Mouse (Mus musculus) stomach, embryonic 14.5 days (tissue): Measurements from ENCODE around the gene Slc38a7. TPM values are rescaled to one million over a fixed set of nuclear protein-coding genes. Genes with fewer than 3 reads are reported as not detected.

Experiments
- ATAC-seq: fragments of 200-750 bp; cut with Nextera tagmentation; 2 replicates; pipeline ENCODE4 v1.8.0; 2017; ENCODE audit warnings: low read depth, moderate TSS enrichment; ENCODE audit not compliant: insufficient number of reproducible peaks, insufficient read depth, low FRiP score
- H3K27ac ChIP-seq: fragments of 300-500 bp; sonication (generic); 2 replicates; pipeline ENCODE4 v1.5.1; 2014; ENCODE audit warnings: mild to moderate bottlenecking, low read length, moderate library complexity, mixed read lengths
- H3K27me3 ChIP-seq: fragments of 300-500 bp; sonication (generic); 2 replicates; pipeline ENCODE4 v1.6.1; 2014; ENCODE audit warnings: low read length, control low read depth, mixed read lengths; ENCODE audit not compliant: control insufficient read depth, insufficient read depth
- H3K36me3 ChIP-seq: fragments of 300-500 bp; sonication (generic); 2 replicates; pipeline ENCODE4 v1.6.1; 2014; ENCODE audit warnings: mild to moderate bottlenecking, control low read depth, low read length, moderate library complexity, mixed read lengths; ENCODE audit not compliant: control insufficient read depth, insufficient read depth
- H3K4me1 ChIP-seq: fragments of 300-500 bp; sonication (generic); 2 replicates; pipeline ENCODE4 v1.6.1; 2014; ENCODE audit warnings: low read length, control low read depth, mixed read lengths; ENCODE audit not compliant: control insufficient read depth, insufficient read depth
- H3K4me2 ChIP-seq: fragments of 300-500 bp; sonication (generic); replicated peaks from 2 replicates; pipeline ENCODE4 v1.6.1; 2014; ENCODE audit warnings: low read depth, low read length, control low read depth
- H3K4me3 ChIP-seq: fragments of 300-500 bp; sonication (generic); 2 replicates; pipeline ENCODE4 v1.5.1; 2014; ENCODE audit warnings: low read depth, low read length, control low read depth
- H3K9ac ChIP-seq: fragments of 300-500 bp; sonication (generic); replicated peaks from 2 replicates; pipeline ENCODE4 v1.6.1; 2014; ENCODE audit warnings: low read depth, mild to moderate bottlenecking, control low read depth, low read length, moderate library complexity, mixed read lengths
- H3K9me3 ChIP-seq: fragments of 300-500 bp; sonication (generic); 2 replicates; pipeline ENCODE4 v1.6.1; 2016; ENCODE audit warnings: low read depth, low read length, control low read depth; ENCODE audit not compliant: control insufficient read depth
- WGBS: fragments of 180-500 bp; shearing (Covaris S2); extraction: QIAGEN DNeasy Blood & Tissue Kit; methylation state at CpG from one replicate; pipeline ENCODE4 v1.1.7; 2014; 5-methylcytosine and 5-hydroxymethylcytosine counted together
- polyA plus RNA-seq: library from polyadenylated mRNA; unstranded; fragments of >200 nt; fragmentation: Nextera tagmentation; extraction: Ambion mirVana; gene quantifications from 2 replicates; pipeline ENCODE4 v1.2.1, GENCODE M21; 2014

Slc38a7 gene
- polyA plus RNA-seq, 1 experiment from 2014 or later: 15.0 TPM

DNA sequence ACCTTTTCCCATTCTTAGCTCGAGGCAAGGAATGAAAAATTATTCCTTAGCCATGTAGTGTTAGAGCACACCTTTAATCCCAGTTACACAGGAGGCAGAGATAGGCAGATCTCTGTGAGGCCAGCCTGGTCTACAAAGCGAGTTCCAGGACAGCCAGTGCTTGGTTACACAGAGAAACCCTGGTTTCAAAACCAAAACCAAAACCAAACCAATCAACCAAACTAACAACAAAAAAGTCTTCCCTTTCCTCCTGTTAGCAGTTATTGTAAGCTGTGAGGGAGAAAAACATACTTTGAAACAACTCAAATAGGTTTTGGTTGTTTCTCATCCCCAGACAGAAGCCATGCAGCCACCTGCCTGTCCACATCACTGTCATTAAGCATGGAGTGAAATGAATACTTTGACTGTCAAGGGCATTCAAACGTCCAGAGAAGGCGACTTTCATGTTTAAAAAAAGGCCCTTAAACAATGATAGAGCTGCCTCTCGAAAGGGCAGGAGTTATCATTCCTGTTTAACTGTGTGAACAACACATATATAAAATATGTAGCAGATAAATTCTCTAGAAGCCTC is 32.0 kb upstream of the Slc38a7 start:
- 68% methylated on average over 5 of the region's 5 CpGs for WGBS
- no peak overlapping the region for H3K9ac ChIP-seq
- H3K4me2 ChIP-seq: no peak overlapping the region
- H3K9me3 ChIP-seq: no peaks in the 10 kb centered on the region
- ATAC-seq: no peak
- H3K27me3 ChIP-seq: no peaks in the 10 kb centered on the region
- H3K36me3 ChIP-seq: no peaks in the 10 kb centered on the region
- H3K27ac ChIP-seq: no peak overlapping the region
- no peak overlapping the region for H3K4me3 ChIP-seq
- H3K4me1 ChIP-seq: peaks cover 8% of the 10 kb centered on the region; the same call in 1 of the 2 replicates

GRCm38 (mm10) chr8:95884491-95884890 is 31.2 kb upstream of the Slc38a7 start:
- no peak for ATAC-seq
- H3K27me3 ChIP-seq: no peaks in the 10 kb centered on the region
- H3K9me3 ChIP-seq: no peaks in the 10 kb centered on the region
- H3K4me2 ChIP-seq: no peak overlapping the region
- H3K36me3 ChIP-seq: no peaks in the 10 kb centered on the region
- WGBS: 79% methylated on average over 12 of the region's 12 CpGs
- H3K9ac ChIP-seq: no peak overlapping the region
- peaks cover 8% of the 10 kb centered on the region; the same call in 1 of the 2 replicates for H3K4me1 ChIP-seq
- H3K4me3 ChIP-seq: no peak overlapping the region
- no peak overlapping the region for H3K27ac ChIP-seq

DNA sequence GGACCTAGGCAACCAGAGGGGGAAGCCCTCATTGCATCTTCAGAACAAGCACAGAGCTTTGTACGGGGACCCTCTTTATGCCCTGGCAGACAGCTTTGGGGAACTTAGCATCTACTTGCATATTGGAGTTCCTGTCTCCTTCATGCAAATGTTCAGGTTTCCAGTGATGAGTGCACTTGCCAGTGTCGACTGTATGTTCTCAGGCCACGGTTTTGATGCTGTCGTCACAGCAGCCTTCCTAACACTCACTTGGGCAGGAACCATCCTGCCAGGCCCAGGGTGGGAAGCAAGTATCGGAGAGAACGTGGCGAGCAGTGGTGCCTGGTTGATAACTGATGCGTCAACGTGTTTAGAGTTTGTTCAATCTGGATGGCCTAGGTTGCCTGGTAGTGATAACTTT is 28.9 kb upstream of the Slc38a7 start:
- 88% methylated on average over 9 of the region's 9 CpGs for WGBS

DNA sequence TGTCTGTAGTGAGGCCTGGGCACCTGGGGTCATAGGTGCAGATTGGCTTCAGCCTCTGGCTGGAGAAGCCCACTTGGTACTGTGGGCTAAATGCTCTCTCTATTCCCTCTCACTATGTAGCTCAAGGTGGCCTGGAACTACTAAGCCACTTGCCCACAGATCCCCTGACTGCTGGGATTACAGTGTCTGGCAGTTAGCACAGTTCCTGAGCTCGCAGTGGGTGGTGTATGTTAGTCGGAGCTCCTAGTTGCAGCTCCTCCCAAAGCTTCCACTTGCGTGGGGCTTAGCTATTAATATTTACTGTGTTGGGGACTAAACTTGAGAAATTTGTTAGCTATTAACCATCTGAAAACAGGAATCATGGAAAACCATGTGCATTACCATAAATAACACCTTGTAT is 28.2 kb upstream of the Slc38a7 start:
- H3K4me3 ChIP-seq: no peak overlapping the region
- no peaks in the 10 kb centered on the region for H3K9me3 ChIP-seq
- peaks cover 8% of the 10 kb centered on the region for H3K36me3 ChIP-seq
- peaks cover 4% of the 10 kb centered on the region for H3K4me1 ChIP-seq
- H3K9ac ChIP-seq: no peak overlapping the region
- H3K27ac ChIP-seq: no peak overlapping the region
- WGBS: 92% methylated on average over 3 of the region's 3 CpGs
- no peak overlapping the region for H3K4me2 ChIP-seq
- ATAC-seq: no peak
- no peaks in the 10 kb centered on the region for H3K27me3 ChIP-seq

More for the DNA sequence above, 28.9 kb upstream of the Slc38a7 start:
- Histone ChIP-seq H3K9ac (no peak overlapping the region), H3K27ac (no peak overlapping the region), H3K36me3 (peaks cover 2% of the 10 kb centered on the region), H3K27me3 (no peaks in the 10 kb centered on the region), H3K4me1 (peaks cover 10% of the 10 kb centered on the region), H3K9me3 (no peaks in the 10 kb centered on the region), H3K4me3 (no peak overlapping the region), H3K4me2 (no peak overlapping the region)
- no peak for ATAC-seq

DNA sequence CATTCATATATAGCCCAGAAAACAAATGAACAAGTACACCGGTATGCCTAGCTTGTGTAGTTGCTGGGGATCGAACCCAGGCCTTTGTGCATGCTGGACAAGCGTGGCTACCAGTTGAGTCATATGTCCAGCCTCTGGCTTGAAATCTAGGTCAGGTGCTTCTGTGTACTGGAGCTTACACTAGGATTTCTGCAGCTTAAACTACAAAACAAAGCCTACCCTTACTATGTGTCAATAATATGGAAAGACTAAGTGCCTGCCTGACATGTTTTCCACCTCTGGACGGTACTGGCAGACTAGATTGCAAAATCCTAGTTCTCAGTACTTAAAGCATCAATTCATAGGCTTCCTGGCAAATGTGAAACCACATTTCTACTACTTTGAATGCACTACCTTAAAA is 26.5 kb upstream of the Slc38a7 start:
- H3K9me3 ChIP-seq: no peaks in the 10 kb centered on the region
- 89% methylated on average over 4 of the region's 4 CpGs for WGBS
- H3K9ac ChIP-seq: no peak overlapping the region
- no peak for ATAC-seq
- H3K4me1 ChIP-seq: peaks cover 4% of the 10 kb centered on the region
- no peaks in the 10 kb centered on the region for H3K27me3 ChIP-seq
- H3K27ac ChIP-seq: no peak overlapping the region
- peaks cover 17% of the 10 kb centered on the region for H3K36me3 ChIP-seq
- H3K4me2 ChIP-seq: no peak overlapping the region
- no peak overlapping the region for H3K4me3 ChIP-seq

DNA sequence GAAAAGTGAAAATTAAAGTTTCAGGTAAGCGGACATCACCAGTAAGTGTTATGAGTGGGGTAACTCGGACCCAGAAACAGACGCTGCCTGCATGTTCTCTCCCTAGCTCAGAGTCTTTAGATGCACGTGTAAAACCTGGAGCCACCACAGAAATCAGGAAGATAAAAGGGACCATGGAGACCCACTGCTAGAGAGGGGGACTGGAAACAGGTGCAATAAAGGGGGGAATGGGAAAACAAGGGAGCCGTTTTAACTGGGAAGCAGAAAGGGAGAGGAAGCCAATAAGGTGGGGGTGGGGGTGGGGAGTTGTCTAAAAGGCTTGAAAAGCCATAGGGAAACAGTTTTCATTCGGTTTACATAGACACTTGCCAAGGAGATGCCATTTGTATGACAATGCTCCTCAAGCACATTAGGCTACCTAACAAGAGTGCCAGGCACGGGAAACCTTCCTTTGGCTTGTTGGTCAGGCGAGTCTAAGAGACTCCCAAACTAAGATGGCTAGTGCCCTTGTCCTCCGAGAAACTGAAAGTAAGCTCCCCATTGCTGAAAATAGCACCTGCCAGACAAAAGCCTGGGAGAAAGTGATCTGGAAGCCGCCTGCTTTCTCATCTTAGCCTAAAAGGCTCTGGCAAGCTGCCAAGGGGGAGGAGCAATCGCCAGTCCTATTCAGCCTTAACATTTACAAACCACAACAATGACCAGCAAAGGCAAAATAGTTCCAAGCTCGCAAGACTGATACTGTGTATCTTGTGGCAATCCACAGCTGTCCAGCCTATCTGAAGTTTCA is 25.0 kb upstream of the Slc38a7 start:
- H3K4me3 ChIP-seq: no peak overlapping the region
- peaks cover 27% of the 10 kb centered on the region for H3K36me3 ChIP-seq
- H3K4me1 ChIP-seq: peaks cover 4% of the 10 kb centered on the region
- no peak overlapping the region for H3K27ac ChIP-seq
- no peaks in the 10 kb centered on the region for H3K27me3 ChIP-seq
- no peaks in the 10 kb centered on the region for H3K9me3 ChIP-seq
- ATAC-seq: no peak
- H3K4me2 ChIP-seq: no peak overlapping the region; the same call in 1 of the 2 replicates
- H3K9ac ChIP-seq: no peak overlapping the region
- 57% methylated on average over 12 of the region's 12 CpGs for WGBS

- Histone ChIP-seq H3K4me2 (no peak overlapping the region), H3K27ac (no peak overlapping the region), H3K9ac (no peak overlapping the region), H3K9me3 (no peaks in the 10 kb centered on the region), H3K36me3 (peaks cover 35% of the 10 kb centered on the region), H3K4me3 (no peak overlapping the region), H3K4me1 (peaks cover 4% of the 10 kb centered on the region), H3K27me3 (no peaks in the 10 kb centered on the region)
- 96% methylated on average over 7 of the region's 7 CpGs for WGBS
- ATAC-seq: no peak
Measured at GRCm38 (mm10) chr8:95875270-95875669, 21.9 kb upstream of the Slc38a7 start.

DNA sequence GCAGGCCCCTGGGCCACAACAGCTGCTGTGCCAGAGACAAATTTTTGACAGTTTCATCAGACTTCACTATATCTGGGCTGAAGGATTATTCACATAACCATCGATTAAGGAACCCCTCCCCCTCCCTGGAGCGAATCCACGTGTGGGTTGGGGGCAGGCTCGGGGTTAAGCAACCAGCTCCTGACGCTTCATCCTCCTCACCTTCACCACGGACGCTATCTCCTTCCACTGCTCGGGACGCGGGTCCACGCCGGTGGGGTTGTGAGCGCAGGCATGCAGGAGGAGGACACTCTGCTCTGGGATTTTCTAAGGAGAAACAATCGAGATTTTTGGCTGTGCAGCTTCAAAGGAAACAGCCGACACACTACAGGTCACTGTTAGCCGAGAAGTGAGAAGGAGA is 18.4 kb upstream of the Slc38a7 start:
- Histone ChIP-seq H3K9me3 (no peaks in the 10 kb centered on the region), H3K9ac (no peak overlapping the region), H3K27me3 (no peaks in the 10 kb centered on the region), H3K4me3 (no peak overlapping the region), H3K4me2 (no peak overlapping the region), H3K4me1 (no peaks in the 10 kb centered on the region), H3K27ac (no peak overlapping the region), H3K36me3 (peaks cover 58% of the 10 kb centered on the region)
- 93% methylated on average over 16 of the region's 16 CpGs for WGBS
- no peak for ATAC-seq
